Mouse (Mus musculus): ENCODE measurements around the gene H2al1i. TPM values are rescaled to one million over a fixed set of nuclear protein-coding genes. Genes with fewer than 3 reads are reported as not detected.

The H2al1i gene
- polyA plus RNA-seq, 1 experiment from 2014 or later = not detected

DNA sequence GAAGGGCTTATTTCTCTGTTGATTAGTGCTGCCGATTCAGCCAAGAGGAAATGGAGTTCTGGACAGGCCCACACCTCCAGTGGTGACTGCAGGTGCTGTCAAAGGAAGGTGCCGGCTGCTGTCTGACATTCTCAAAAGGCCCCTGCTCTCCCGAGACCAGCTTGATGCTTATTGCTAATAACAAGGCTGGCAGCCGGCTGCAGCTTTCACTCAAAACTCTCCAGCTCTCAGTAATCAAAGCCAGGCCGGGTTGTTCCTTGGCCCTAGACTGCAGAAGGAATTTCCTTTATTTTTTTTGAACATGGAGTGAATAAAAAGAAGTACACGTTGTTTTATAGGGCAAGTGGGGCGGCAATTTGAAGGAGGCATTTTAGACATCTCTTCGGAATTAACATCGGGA is 21.3 kb downstream of the H2al1i start:
- peaks cover 16% of the 10 kb centered on the region for H3K27me3 ChIP-seq
- TF ChIP-seq CTCF (IDR thresholded peaks at IDR 0.05) = no peak
- in situ Hi-C loops (cut with MboI; ENCODE audit: low pct_unique_long_range_greater_than_20kb) = no loop called here
- ChIA-PET CTCF (interaction anchor here (1.1 to 1.7 kb wide), 2 partner anchors 12 to 17 kb away, joined by 3 to 5 read pairs; no protein-coding TSS in a partner anchor), POLR2A (no interaction called here)
- ATAC-seq (no peak), DNase-seq (ENCODE audit: low read depth, low spot score) (no peak)

DNA sequence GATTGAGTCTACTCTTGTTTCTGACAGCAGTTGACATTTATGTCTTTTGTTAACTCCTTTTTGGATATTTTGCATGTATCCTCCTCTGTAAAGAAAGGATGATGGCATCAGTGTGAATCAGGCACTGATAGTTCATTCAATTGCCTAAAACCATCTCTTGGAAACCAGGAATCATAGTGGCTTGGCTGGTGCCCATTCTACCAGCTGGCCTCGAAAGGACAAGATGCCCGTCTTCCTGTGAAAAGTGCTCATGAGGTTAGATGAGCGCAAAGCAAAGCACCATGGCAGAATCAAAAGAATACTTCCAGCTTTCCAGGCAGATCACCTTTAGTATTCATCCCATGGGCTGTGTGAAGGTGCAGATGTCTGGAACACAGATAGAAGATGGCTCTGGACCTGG is 22.3 kb downstream of the H2al1i start:
- ChIA-PET CTCF (interaction anchor here (1.0 to 1.7 kb wide), 2 partner anchors 10 to 16 kb away, joined by 3 read pairs; no protein-coding TSS in a partner anchor), POLR2A (no interaction called here)
- TF ChIP-seq CTCF (IDR thresholded peaks at IDR 0.05) = no peak
- in situ Hi-C loops (cut with MboI; ENCODE audit: low pct_unique_long_range_greater_than_20kb) = no loop called here
- no peak for ATAC-seq
- DNase-seq (ENCODE audit: low read depth, low spot score) = no peak
- H3K27me3 ChIP-seq = peaks cover 16% of the 10 kb centered on the region

DNA sequence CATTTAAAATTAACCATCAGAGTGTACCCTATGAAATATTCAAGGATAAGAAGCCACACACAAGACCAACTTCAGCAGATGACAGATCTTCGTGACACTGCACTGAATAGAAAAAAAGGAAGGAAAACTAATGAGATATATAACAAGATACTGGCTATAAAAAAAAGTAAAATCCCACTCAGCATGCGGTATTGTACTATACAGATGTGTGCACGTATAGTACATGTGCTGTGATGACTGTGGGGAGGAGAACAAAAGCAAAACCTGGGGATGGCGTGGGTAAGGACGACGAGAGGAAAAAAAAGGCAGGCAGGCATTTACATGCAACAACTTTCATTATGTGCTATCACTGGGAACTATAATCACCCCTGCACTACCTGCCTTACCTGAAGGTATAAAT is 36.4 kb downstream of the H2al1i start:
- in situ Hi-C loops (cut with MboI; ENCODE audit: low pct_unique_long_range_greater_than_20kb) = no loop called here
- CTCF ChIA-PET = no interaction called here
- peaks cover 28% of the 10 kb centered on the region for H3K27me3 ChIP-seq
- DNase-seq (ENCODE audit: low read depth, low spot score) = no peak
- POLR2A ChIA-PET = no interaction called here
- no peak for ATAC-seq
- TF ChIP-seq CTCF (IDR thresholded peaks at IDR 0.05) = no peak

DNA sequence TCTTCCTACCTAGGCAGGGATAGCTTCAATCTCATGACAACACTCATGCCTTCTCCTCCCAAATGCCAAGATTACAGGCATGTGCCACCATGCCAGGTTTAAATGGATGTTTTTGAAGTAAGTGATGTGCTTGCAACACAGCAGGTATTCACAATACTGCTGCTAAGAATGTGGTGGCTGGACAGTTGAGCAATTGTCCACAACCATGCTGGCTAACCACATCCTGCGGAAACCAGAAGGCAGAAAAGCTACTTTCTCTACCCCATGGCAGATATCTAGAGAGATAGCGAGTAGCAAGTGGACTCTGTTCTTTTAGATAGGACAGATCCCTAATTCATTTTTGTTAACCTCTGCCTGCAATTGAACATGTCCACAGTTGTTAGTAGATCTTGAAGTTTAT is 36.8 kb downstream of the H2al1i start:
- ChIA-PET POLR2A (no interaction called here), CTCF (no interaction called here)
- no peak for ATAC-seq
- DNase-seq (ENCODE audit: low read depth, low spot score) = no peak
- no peak for TF ChIP-seq CTCF (IDR thresholded peaks at IDR 0.05)
- in situ Hi-C loops (cut with MboI; ENCODE audit: low pct_unique_long_range_greater_than_20kb) = no loop called here
- peaks cover 28% of the 10 kb centered on the region for H3K27me3 ChIP-seq

DNA sequence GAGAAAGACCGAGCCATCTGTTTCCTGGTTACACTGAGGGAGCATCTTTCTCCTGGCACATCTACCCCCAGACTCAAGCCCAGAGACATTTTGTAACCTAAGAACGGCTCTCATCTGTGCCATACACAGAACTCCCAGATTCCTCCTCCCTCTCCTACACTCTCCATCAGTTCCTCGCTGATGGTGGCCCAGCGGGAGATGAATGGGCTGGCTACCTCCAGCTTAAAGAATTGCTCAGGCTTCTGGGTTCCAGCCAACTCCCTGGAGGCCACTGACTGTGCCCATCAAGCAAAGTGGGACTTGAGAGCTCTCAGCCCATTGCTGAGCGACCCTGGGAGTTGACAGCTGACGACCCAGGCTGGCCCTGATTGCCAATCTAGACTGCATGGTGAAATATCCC is 39.4 kb downstream of the H2al1i start:
- DNase-seq (ENCODE audit: low read depth, low spot score) = no peak
- in situ Hi-C loops (cut with MboI; ENCODE audit: low pct_unique_long_range_greater_than_20kb) = no loop called here
- TF ChIP-seq CTCF (IDR thresholded peaks at IDR 0.05) = no peak
- ATAC-seq = no peak
- peaks cover 25% of the 10 kb centered on the region for H3K27me3 ChIP-seq
- POLR2A ChIA-PET = interaction anchor here (0.6 kb wide), 1 partner anchor 79 kb away, joined by 3 read pairs; no protein-coding TSS in a partner anchor
- CTCF ChIA-PET = no interaction called here

DNA sequence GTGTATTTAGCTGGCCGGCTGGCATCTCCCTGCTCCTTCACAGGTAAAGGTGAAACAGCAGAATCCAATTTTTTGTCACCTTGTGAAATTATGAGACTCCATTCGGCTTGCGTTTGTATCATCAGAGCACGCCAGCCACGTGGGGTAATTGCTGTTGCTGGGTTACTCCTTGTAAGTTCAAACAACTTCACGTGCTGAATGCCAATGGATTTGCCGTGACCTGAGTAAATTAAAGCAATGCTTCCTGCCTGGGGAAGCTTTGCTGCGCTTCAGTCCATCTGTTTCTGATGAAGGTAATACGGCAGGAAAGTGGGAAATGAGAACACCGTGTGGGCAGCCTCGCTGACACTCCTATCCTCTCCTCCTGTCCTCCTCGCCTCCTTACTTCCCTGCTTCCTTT is 40.7 kb downstream of the H2al1i start:
- H3K27me3 ChIP-seq = peaks cover 24% of the 10 kb centered on the region
- ATAC-seq = no peak
- in situ Hi-C loops (cut with MboI; ENCODE audit: low pct_unique_long_range_greater_than_20kb) = no loop called here
- no peak for TF ChIP-seq CTCF (IDR thresholded peaks at IDR 0.05)
- ChIA-PET POLR2A (no interaction called here), CTCF (no interaction called here)
- DNase-seq (ENCODE audit: low read depth, low spot score) = no peak

Other genes starting within 250 kb of the H2al1i start
- gene H2al1a, start 25.4 kb upstream of the H2al1i start, polyA plus RNA-seq (2021) = not detected
- gene H2al1b, start 22.2 kb upstream of the H2al1i start, polyA plus RNA-seq (2021) = not detected
- gene H2al1c, start 19.0 kb upstream of the H2al1i start, polyA plus RNA-seq (2021) = not detected
- gene H2al1d, start 15.8 kb upstream of the H2al1i start, polyA plus RNA-seq (2021) = not detected
- gene H2al1e, start 12.7 kb upstream of the H2al1i start, polyA plus RNA-seq (2021) = not detected
- gene H2al1f, start 9.5 kb upstream of the H2al1i start, polyA plus RNA-seq (2021) = not detected
- gene H2al1g, start 6.4 kb upstream of the H2al1i start, polyA plus RNA-seq (2021) = not detected
- gene H2al1h, start 3.2 kb upstream of the H2al1i start, polyA plus RNA-seq (2021) = not detected
- not detected for gene H2al1j, start 3.2 kb downstream of the H2al1i start, polyA plus RNA-seq (2021)